Mouse (Mus musculus): ENCODE data around the gene Smco2.
"Not testable (repeated sequence)": the region's sequence is repeated elsewhere in the genome, so short reads cannot be mapped to it uniquely, and the experiment has no call there.

Gene Smco2

GRCm38 (mm10) chr6:146857386-146857785 is 7.5 kb downstream of the Smco2 start:
- no peak for DNase-seq (ENCODE audit: low spot score)

- no peak for DNase-seq (ENCODE audit: low spot score)
Measured at GRCm38 (mm10) chr6:146863154-146863553, 13.2 kb downstream of the Smco2 start.

- DNase-seq (ENCODE audit: low spot score), result not testable (repeated sequence)
Measured at GRCm38 (mm10) chr6:146864370-146864769, 14.5 kb downstream of the Smco2 start.

GRCm38 (mm10) chr6:146865701-146866100 is 15.8 kb downstream of the Smco2 start:
- no peak for DNase-seq (ENCODE audit: low spot score)

GRCm38 (mm10) chr6:146871975-146872374 is 22.1 kb downstream of the Smco2 start:
- no peak for DNase-seq (ENCODE audit: low spot score)

GRCm38 (mm10) chr6:146874415-146874814 is 24.5 kb downstream of the Smco2 start:
- DNase-seq (ENCODE audit: low spot score), result no peak

GRCm38 (mm10) chr6:146876820-146877219 is 26.9 kb downstream of the Smco2 start:
- no peak for DNase-seq (ENCODE audit: low spot score)

GRCm38 (mm10) chr6:146877425-146878045 is 27.6 kb downstream of the Smco2 start:
- DNase-seq (ENCODE audit: low spot score), result no peak

- no peak for DNase-seq (ENCODE audit: low spot score)
Measured at GRCm38 (mm10) chr6:146878926-146879325, 29.0 kb downstream of the Smco2 start.

GRCm38 (mm10) chr6:146879856-146880255 is 30.0 kb downstream of the Smco2 start:
- DNase-seq (ENCODE audit: low spot score), result no peak

- DNase-seq (ENCODE audit: low spot score), result no peak
Measured at GRCm38 (mm10) chr6:146880296-146880695, 30.4 kb downstream of the Smco2 start.

GRCm38 (mm10) chr6:146881896-146882770 is 32.2 kb downstream of the Smco2 start:
- no peak for DNase-seq (ENCODE audit: low spot score)

- no peak for DNase-seq (ENCODE audit: low spot score)
Measured at GRCm38 (mm10) chr6:146883426-146883825, 33.5 kb downstream of the Smco2 start.

GRCm38 (mm10) chr6:146884171-146884570 is 34.3 kb downstream of the Smco2 start:
- no peak for DNase-seq (ENCODE audit: low spot score)

- DNase-seq (ENCODE audit: low spot score), result no peak
Measured at GRCm38 (mm10) chr6:146884851-146885250, 34.9 kb downstream of the Smco2 start.

GRCm38 (mm10) chr6:146887958-146888659 is 38.2 kb downstream of the Smco2 start, which contains the start of gene Ppfibp1:
Ppfibp1 (plus strand) TSS chr6:146888487.
- DNase-seq (ENCODE audit: low spot score), result peak; percentile 82

GRCm38 (mm10) chr6:146888660-146889490 is 39.0 kb downstream of the Smco2 start:
- DNase-seq (ENCODE audit: low spot score), result no peak

GRCm38 (mm10) chr6:146890215-146890614 is 40.3 kb downstream of the Smco2 start:
- no peak for DNase-seq (ENCODE audit: low spot score)

- DNase-seq (ENCODE audit: low spot score), result no peak
Measured at GRCm38 (mm10) chr6:146890633-146891032, 40.7 kb downstream of the Smco2 start.

GRCm38 (mm10) chr6:146893890-146894289 is 44.0 kb downstream of the Smco2 start:
- DNase-seq (ENCODE audit: low spot score), result no peak

GRCm38 (mm10) chr6:146898709-146899108 is 48.8 kb downstream of the Smco2 start:
- no peak for DNase-seq (ENCODE audit: low spot score)

- no peak for DNase-seq (ENCODE audit: low spot score)
Measured at GRCm38 (mm10) chr6:146899647-146900046, 49.7 kb downstream of the Smco2 start.

Data from spleen, adult 12 weeks (tissue).